Mouse (Mus musculus): ENCODE measurements around the gene Slc26a1. TPM values are rescaled to one million over a fixed set of nuclear protein-coding genes. Genes with fewer than 3 reads are reported as not detected.
"Not testable (repeated sequence)": the region's sequence is repeated elsewhere in the genome, so short reads cannot be mapped to it uniquely, and the experiment has no call there.

Gene Slc26a1
- polyA plus RNA-seq, 1 experiment from 2014 or later, result 33.4 TPM

DNA sequence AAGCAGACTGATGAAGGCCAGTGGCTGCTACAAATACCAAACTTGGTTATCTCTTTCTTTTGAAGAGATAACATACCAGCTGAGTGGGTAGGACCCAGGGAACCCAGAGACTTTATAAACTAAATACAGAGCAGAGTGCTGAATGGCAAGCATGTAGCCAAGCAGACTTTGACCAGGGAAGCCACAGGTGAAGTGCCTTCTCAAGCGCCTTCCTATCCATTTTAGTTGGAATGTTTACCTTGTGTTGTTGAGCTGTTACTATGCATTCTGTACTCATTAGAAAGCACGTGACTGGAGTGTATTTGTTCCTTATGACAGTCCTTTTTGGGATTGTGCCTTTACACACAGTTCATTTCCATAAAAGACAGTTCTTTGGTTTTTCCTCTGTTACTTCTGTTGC, 31.7 kb downstream of the Slc26a1 start:
- H3K4me3 ChIP-seq (ENCODE audit: low read depth, low read length), result no peak overlapping the region
- TF ChIP-seq EP300 (IDR thresholded peaks at IDR 0.05; ENCODE audit: low read depth) (no peak), CTCF (IDR thresholded peaks at IDR 0.05; ENCODE audit: low read depth) (no peak)
- H3K9me3 ChIP-seq (ENCODE audit: low read length), result no peaks in the 10 kb centered on the region
- no peak overlapping the region for H3K27ac ChIP-seq (ENCODE audit: low read depth)
- no peak overlapping the region for H3K9ac ChIP-seq (replicated peaks)
- no peak overlapping the region for H3K4me2 ChIP-seq (ENCODE audit: low read depth, low read length)
- no peak for DNase-seq
- peaks cover 32% of the 10 kb centered on the region for H3K36me3 ChIP-seq (replicated peaks; ENCODE audit: insufficient read depth, low read length)
- no peaks in the 10 kb centered on the region for H3K4me1 ChIP-seq (ENCODE audit: insufficient read depth)
- no peaks in the 10 kb centered on the region for H3K27me3 ChIP-seq (ENCODE audit: insufficient read depth, low read length)
- ATAC-seq, result no peak
- 62% methylated on average over 2 of the region's 2 CpGs for WGBS (ENCODE audit: insufficient replicate concordance)

DNA sequence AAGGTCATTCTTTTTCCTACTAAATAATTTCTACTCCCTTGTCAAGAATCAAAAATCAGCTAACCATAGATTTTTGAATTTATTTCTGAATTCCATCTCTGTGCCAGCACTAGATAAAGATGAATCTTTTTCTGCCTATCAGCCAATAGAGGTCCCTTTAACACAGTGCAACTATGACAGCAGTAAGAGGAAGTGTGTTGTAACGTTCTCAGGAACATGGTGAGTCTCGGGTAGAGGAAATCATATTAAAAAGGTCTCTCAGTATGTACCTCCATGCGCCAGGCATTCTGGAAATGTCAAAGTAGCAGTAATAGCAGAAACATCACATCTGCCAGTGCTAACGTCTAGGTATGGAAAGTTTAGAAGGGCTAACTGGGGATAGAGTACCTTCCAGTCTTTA, 39.2 kb downstream of the Slc26a1 start:
- 48% methylated on average over 4 of the region's 4 CpGs for WGBS (ENCODE audit: insufficient replicate concordance)

DNA sequence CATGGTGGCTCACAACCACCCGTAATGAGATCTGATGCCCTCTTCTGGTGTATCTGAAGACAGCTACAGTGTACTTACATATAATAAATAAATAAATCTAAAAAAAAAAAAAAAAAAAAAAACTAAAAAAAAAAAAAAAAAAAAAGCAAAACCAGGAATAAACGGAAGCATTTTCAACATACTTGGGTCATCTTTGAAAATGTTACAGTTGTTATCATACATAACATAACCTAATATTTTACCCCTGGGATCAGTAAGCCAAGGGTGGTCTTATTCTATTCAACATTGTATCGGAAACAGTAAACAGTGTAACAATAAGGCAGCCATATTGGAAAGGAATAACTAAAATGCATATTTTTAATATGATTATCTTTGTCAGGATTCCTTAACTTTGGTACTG, 41.3 kb downstream of the Slc26a1 start:
- H3K9me3 ChIP-seq (ENCODE audit: low read length); H3K4me1 ChIP-seq (ENCODE audit: insufficient read depth); H3K4me3 ChIP-seq (ENCODE audit: low read depth, low read length); DNase-seq; H3K27me3 ChIP-seq (ENCODE audit: insufficient read depth, low read length); H3K9ac ChIP-seq (replicated peaks); ATAC-seq; H3K4me2 ChIP-seq (ENCODE audit: low read depth, low read length); H3K27ac ChIP-seq (ENCODE audit: low read depth); H3K36me3 ChIP-seq (replicated peaks; ENCODE audit: insufficient read depth, low read length): not testable (repeated sequence)
- 86% methylated on average over 2 of the region's 3 CpGs for WGBS (ENCODE audit: insufficient replicate concordance)

More for the DNA sequence above, 39.2 kb downstream of the Slc26a1 start:
- Histone ChIP-seq H3K4me2 (ENCODE audit: low read depth, low read length) (no peak overlapping the region), H3K9me3 (ENCODE audit: low read length) (no peaks in the 10 kb centered on the region), H3K4me3 (ENCODE audit: low read depth, low read length) (no peak overlapping the region), H3K9ac (replicated peaks) (no peak overlapping the region), H3K27me3 (ENCODE audit: insufficient read depth, low read length) (no peaks in the 10 kb centered on the region), H3K27ac (ENCODE audit: low read depth) (no peak overlapping the region), H3K4me1 (ENCODE audit: insufficient read depth) (no peaks in the 10 kb centered on the region), H3K36me3 (replicated peaks; ENCODE audit: insufficient read depth, low read length) (no peaks in the 10 kb centered on the region)
- no peak for TF ChIP-seq CTCF (IDR thresholded peaks at IDR 0.05; ENCODE audit: low read depth)
- TF ChIP-seq EP300 (IDR thresholded peaks at IDR 0.05; ENCODE audit: low read depth), result no peak
- ATAC-seq, result no peak
- no peak for DNase-seq

DNA sequence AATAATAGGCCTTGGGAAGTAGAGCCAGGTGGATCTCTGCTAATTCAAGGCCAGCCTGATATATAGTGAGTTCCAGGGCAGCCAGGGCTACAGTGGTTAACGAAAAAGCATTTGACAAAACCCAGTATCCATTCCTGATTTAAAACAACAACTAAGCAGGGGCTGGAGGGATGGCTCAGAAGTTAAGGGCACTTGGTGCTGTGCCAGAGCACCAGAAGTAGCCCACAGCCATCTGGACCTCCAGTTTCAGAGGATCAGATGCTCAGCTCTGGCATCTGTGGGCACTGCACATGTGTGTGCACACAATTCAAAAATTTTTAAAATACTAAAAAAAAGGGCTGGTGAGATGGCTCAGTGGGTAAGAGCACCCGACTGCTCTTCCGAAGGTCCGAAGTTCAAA, 41.7 kb downstream of the Slc26a1 start:
- 85% methylated on average over 4 of the region's 4 CpGs for WGBS (ENCODE audit: insufficient replicate concordance)
- no peak overlapping the region for H3K27ac ChIP-seq (ENCODE audit: low read depth)
- H3K9ac ChIP-seq (replicated peaks), result no peak overlapping the region
- no peak overlapping the region for H3K4me2 ChIP-seq (ENCODE audit: low read depth, low read length)
- no peak overlapping the region for H3K4me3 ChIP-seq (ENCODE audit: low read depth, low read length)
- H3K9me3 ChIP-seq (ENCODE audit: low read length), result no peaks in the 10 kb centered on the region
- H3K27me3 ChIP-seq (ENCODE audit: insufficient read depth, low read length), result no peaks in the 10 kb centered on the region
- peaks cover 11% of the 10 kb centered on the region for H3K4me1 ChIP-seq (ENCODE audit: insufficient read depth)
- no peaks in the 10 kb centered on the region for H3K36me3 ChIP-seq (replicated peaks; ENCODE audit: insufficient read depth, low read length)
- DNase-seq (no peak), ATAC-seq (no peak)
- TF ChIP-seq EP300 (IDR thresholded peaks at IDR 0.05; ENCODE audit: low read depth), result no peak
- TF ChIP-seq CTCF (IDR thresholded peaks at IDR 0.05; ENCODE audit: low read depth), result no peak

DNA sequence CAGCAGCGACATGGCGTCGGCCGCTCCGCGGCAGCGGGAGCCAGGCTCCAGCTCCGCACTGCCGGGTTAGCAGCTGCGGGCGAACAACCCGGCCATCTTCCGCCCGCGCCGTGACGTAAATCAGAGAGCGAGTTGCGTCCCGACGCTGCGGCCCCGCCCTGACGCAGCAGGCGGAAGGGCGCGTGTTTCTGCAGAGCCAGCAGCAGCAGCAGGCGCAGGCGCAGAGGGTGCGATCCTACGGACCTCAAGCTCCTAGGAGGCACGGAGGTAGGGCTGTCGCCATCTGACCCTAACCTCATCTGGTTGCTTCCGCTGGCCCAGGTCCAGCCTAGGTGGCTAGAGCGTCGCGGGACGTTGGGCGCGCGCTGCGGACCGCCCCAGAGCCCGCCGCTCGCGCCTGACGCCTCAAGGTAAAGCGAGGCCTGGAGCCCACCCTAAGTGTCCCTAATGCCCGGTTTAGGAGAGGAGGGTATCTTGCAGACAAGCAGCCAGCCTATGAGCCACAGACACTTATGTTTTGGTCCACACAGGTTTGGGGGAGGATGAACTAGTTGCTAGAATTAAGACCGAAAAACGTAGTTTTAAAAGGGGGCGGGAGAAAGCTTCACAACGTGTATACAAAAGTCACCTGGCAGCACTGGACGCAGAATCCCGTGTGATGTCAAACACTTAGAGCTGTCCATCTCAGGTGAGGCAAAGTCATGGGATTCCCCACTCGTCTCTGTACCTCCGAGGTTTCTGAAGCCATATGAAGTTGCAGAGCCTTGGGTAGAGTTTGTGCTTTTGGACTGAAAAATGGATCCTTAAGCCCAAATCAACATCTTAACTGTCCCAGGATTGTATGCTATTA, 45.5 kb downstream of the Slc26a1 start, which contains the start of the genes Gak and Tmem175:
Gene Gak, minus strand, starts transcription at position 122 of the 850 bp plus-strand sequence.
Gene Tmem175, plus strand, starts transcription at position 137 of the 850 bp plus-strand sequence.
- ATAC-seq (peak; percentile 98), DNase-seq (peak; percentile 95)
- peak within 1 kb of the TSS; percentile 98 for H3K9ac ChIP-seq (replicated peaks)
- H3K27me3 ChIP-seq (ENCODE audit: insufficient read depth, low read length), result no peaks in the 10 kb centered on the region
- under 1% methylated on average over 58 of the region's 58 CpGs for WGBS (ENCODE audit: insufficient replicate concordance)
- no peaks in the 10 kb centered on the region for H3K36me3 ChIP-seq (replicated peaks; ENCODE audit: insufficient read depth, low read length)
- H3K9me3 ChIP-seq (ENCODE audit: low read length), result no peaks in the 10 kb centered on the region
- TF ChIP-seq CTCF (IDR thresholded peaks at IDR 0.05; ENCODE audit: low read depth) (no peak), EP300 (IDR thresholded peaks at IDR 0.05; ENCODE audit: low read depth) (no peak)
- peak within 1 kb of the TSS; percentile 98 for H3K4me3 ChIP-seq (ENCODE audit: low read depth, low read length)
- H3K27ac ChIP-seq (ENCODE audit: low read depth), result peak within 1 kb of the TSS; percentile 96
- peaks cover 22% of the 10 kb centered on the region for H3K4me1 ChIP-seq (ENCODE audit: insufficient read depth)
- H3K4me2 ChIP-seq (ENCODE audit: low read depth, low read length), result peak within 1 kb of the TSS; percentile 98

DNA sequence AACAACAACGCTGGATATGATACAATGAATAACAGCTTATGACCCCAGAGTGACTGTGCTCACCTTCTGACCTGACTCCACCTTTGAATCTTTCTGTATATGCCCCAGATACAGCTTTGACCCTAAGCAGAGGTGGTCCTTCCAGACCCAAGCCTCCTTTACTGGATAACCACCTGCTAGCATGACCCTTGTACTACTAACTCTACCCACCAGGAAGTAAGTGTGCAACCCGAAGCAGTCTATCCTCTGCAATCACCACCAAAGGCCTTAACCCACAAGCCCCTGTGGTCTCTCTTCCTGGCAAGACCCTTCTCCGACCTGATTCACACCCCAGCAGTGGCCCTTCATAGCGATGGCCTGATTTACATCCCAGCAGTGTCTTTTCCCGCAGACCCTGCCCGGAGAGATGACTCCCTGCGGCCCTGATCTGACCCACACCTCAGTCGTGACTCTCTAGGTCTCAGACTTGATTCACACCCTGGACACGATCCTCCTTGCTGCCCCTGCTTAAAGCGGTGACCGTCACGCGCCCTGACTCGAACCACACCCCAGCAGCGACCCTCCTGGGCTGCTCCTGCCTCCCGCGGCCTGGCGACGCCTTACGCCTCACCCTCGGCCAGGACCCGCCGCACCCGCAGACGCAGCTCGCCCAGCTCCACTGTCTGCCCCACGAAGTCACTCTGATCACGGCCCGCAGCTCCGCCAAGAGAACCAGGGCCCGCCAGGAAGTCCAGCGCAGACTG, 46.3 kb downstream of the Slc26a1 start:
- WGBS (ENCODE audit: insufficient replicate concordance), result under 1% methylated on average over 32 of the region's 32 CpGs
- H3K9me3 ChIP-seq (ENCODE audit: low read length), result no peaks in the 10 kb centered on the region
- DNase-seq, result no peak
- TF ChIP-seq EP300 (IDR thresholded peaks at IDR 0.05; ENCODE audit: low read depth), result no peak
- no peak for TF ChIP-seq CTCF (IDR thresholded peaks at IDR 0.05; ENCODE audit: low read depth)
- H3K36me3 ChIP-seq (replicated peaks; ENCODE audit: insufficient read depth, low read length), result peaks cover 7% of the 10 kb centered on the region
- H3K4me3 ChIP-seq (ENCODE audit: low read depth, low read length), result peak overlapping the region; percentile 98
- peak overlapping the region; percentile 96 for H3K27ac ChIP-seq (ENCODE audit: low read depth)
- H3K4me2 ChIP-seq (ENCODE audit: low read depth, low read length), result peak overlapping the region; percentile 98
- ATAC-seq, result peak; percentile 74
- H3K4me1 ChIP-seq (ENCODE audit: insufficient read depth), result peaks cover 22% of the 10 kb centered on the region
- H3K27me3 ChIP-seq (ENCODE audit: insufficient read depth, low read length), result no peaks in the 10 kb centered on the region
- peak overlapping the region; percentile 98 for H3K9ac ChIP-seq (replicated peaks)

Measured in liver, postnatal 0 days (tissue).